Mouse (Mus musculus) bone marrow, adult 2 months (tissue): Measurements from ENCODE around the gene Zfp865.

Source experiments
- CTCF ChIP-seq: fragments of 200-500 bp; IDR thresholded peaks from 2 replicates; pipeline ENCODE4 v1.5.1; 2011; ENCODE audit warnings: low read length, control low read depth; ENCODE audit not compliant: control insufficient read depth, insufficient read depth
- POLR2A ChIP-seq: fragments of 200-500 bp; IDR thresholded peaks from 2 replicates; pipeline ENCODE4 v1.6.1; 2011; ENCODE audit warnings: low read depth, mild to moderate bottlenecking, control low read depth, low read length, borderline replicate concordance; ENCODE audit not compliant: control insufficient read depth

DNA sequence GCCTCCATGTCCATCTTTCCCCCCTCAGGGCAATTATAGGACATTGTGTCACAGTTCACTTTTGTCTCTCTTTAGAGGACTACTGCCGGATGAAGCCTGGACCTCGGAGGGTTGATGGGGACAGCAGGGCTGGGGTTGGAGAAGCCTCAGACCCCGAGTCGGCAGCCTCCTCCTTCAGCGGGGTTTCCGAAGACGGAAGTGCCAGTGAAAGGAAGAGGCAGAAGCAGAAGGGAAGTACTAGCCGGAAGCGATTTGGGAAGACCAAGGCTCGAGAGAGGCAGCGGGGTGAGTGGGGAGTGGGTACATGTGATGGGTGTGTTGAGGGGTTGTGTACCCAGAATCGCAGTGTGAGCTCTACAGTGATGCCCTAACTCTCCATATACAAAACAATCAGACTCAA, 39.2 kb downstream of the Zfp865 start:
- no peak for TF ChIP-seq CTCF
- TF ChIP-seq POLR2A, result no peak
